Mouse (Mus musculus): ENCODE data around the gene Mfsd13b. TPM values are rescaled to one million over a fixed set of nuclear protein-coding genes. Genes with fewer than 3 reads are reported as not detected.
"Not testable (repeated sequence)": the region's sequence is repeated elsewhere in the genome, so short reads cannot be mapped to it uniquely, and the experiment has no call there.

The Mfsd13b gene
- total RNA-seq, 2 experiments from 2014 or later, result 0.21 TPM; not detected in 1

DNA sequence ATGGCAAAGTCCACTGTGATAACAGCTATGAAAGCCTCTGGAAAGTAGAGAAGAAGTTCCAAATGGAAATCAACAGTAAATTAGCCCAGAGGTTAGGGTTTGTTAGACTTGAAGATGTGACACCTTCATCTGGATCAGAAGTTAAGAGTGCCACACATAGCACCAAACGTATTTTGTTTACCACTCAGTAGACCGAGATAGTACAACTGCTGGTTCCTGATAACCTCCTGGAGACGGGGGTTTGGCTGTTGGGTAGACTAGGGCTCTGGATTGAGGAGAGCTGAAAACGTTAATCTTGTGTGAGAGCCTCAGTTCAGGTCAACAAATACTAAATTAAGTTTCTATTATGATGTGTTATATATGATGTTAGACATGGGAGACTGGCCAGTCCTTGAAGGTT lies 2.3 kb upstream of the Mfsd13b start:
- intact Hi-C loops (cut with DNase I), result no loop called here

GRCm38 (mm10) chr7:120980931-120981924 lies 1.1 kb upstream of the Mfsd13b start:
- DNase-seq (ENCODE audit: extremely low spot score in 1 of 2, low spot score in 2 of 2), result peak in 1 of 2 experiments; percentile 56
- intact Hi-C loops (cut with DNase I), result no loop called here

More for the DNA sequence above, 2.3 kb upstream of the Mfsd13b start:
- no peak for DNase-seq (ENCODE audit: extremely low spot score in 1 of 2, low spot score in 2 of 2)

DNA sequence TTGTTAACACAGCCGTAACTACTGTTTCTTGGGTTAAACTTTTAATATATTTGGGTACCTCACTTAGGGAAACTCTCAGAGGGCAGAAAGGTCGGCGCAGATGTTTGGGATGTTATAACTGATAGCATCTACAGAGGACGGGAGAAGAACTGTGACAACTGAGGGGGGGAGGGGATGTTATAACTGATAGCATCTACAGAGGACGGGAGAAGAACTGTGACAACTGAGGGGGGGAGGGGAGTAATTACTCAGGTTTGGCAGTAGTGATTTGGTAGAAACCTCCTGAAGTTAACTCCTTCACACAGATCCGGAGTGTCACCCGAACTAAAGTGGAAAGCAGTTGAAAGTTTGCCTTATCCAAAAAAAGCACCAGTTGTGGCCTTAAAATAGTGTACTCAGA lies 659 bp downstream of the Mfsd13b start:
- intact Hi-C loops (cut with DNase I), result no loop called here

GRCm38 (mm10) chr7:120991191-120991590 lies 8.9 kb downstream of the Mfsd13b start:
- DNase-seq (ENCODE audit: extremely low spot score in 1 of 2, low spot score in 2 of 2), result peak in 1 of 2 experiments; percentile 24
- intact Hi-C loops (cut with DNase I), result no loop called here

More for the DNA sequence above, 659 bp downstream of the Mfsd13b start:
- DNase-seq (ENCODE audit: extremely low spot score in 1 of 2, low spot score in 2 of 2), result no peak

DNA sequence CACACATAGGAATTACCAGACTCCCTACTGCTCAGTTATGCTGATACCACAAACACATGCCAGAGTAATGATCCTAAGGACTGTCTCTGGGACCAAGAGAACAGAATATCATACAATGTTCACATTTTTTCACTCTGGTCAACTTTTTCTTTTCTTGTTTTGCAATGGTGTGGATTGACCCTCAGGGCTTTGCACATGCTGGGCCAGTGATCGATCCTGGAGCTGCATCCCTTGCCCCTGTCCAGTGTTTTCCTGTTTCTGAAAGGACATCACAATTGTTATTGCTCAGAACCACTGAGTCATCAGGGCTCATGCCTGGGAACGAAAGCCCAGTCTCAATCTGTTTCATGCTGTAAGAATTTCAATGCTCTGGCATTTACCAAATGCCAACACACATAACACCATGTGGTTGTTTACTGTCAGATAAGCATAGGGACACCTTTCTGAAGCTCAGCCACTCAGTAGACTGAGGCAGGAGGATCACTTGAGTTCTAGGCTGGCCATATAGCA lies 16.8 kb downstream of the Mfsd13b start:
- no peak for DNase-seq (ENCODE audit: extremely low spot score in 1 of 2, low spot score in 2 of 2)
- intact Hi-C loops (cut with DNase I), result no loop called here

DNA sequence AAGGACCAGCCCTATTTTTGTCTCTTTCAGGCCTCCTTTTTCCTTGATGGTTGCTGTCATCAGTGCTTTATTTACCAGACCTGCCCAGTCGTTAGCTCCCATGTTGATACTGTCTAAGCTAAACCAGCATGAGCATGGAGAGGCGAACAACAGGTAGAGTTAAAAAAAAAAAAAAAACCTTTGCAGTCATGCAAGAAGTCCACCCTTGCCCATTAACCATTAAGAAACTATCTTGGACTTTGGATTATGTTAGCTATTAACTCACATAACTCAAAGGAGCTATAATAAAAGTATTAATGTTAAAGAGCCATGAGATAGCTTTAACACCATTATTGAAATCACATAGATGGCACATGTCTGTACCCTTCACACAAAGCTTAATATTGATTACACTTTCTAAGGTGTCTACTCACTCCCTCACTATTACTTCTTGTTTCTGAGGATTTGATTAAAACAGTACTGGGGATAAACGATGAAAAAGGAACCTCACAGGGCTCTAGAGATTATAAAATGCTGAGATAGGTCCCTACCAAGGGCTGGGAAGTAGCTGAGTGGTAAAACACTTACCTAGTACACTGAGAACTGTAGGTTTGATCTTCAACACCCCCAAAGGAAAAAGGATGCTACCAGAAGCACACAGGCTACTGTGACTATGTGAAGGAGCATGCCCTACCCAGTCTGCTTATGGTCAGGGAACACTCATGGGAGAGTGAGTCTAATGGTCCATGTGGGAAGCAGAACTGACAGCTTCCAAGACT lies 17.9 kb downstream of the Mfsd13b start:
- intact Hi-C loops (cut with DNase I), result no loop called here
- no peak for DNase-seq (ENCODE audit: extremely low spot score in 1 of 2, low spot score in 2 of 2)

- intact Hi-C loops (cut with DNase I), result no loop called here
- DNase-seq (ENCODE audit: extremely low spot score in 1 of 2, low spot score in 2 of 2), result no peak
Measured at GRCm38 (mm10) chr7:121001879-121002278, 19.6 kb downstream of the Mfsd13b start.

DNA sequence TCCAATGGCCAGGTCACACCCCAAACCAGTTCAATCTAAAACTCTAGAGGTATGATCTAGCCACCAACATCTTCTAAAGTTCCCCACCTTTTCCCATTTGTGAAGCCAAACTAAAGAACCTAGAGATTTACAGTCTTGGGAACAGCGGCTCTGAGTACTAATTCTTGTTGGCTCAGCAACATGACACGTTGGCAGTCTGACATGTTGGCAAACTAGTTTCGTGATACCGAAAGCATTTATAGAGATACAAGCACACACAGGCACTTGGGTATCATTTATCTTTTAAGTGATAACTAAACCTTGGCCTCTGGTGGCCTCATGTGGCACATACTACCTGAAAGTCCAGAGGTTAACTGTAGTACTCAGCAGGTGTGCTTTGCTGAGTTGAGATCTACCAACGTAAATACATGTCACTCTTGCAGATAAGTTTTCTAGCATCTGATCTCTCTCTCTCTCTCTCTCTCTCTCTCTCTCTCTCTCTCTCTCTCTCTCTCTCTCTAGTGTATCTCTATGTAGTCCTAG lies 20.2 kb downstream of the Mfsd13b start:
- DNase-seq (ENCODE audit: extremely low spot score in 1 of 2, low spot score in 2 of 2), result no peak
- intact Hi-C loops (cut with DNase I), result no loop called here

GRCm38 (mm10) chr7:121003793-121004418 lies 21.6 kb downstream of the Mfsd13b start:
- intact Hi-C loops (cut with DNase I), result no loop called here
- no peak for DNase-seq (ENCODE audit: extremely low spot score in 1 of 2, low spot score in 2 of 2)

DNA sequence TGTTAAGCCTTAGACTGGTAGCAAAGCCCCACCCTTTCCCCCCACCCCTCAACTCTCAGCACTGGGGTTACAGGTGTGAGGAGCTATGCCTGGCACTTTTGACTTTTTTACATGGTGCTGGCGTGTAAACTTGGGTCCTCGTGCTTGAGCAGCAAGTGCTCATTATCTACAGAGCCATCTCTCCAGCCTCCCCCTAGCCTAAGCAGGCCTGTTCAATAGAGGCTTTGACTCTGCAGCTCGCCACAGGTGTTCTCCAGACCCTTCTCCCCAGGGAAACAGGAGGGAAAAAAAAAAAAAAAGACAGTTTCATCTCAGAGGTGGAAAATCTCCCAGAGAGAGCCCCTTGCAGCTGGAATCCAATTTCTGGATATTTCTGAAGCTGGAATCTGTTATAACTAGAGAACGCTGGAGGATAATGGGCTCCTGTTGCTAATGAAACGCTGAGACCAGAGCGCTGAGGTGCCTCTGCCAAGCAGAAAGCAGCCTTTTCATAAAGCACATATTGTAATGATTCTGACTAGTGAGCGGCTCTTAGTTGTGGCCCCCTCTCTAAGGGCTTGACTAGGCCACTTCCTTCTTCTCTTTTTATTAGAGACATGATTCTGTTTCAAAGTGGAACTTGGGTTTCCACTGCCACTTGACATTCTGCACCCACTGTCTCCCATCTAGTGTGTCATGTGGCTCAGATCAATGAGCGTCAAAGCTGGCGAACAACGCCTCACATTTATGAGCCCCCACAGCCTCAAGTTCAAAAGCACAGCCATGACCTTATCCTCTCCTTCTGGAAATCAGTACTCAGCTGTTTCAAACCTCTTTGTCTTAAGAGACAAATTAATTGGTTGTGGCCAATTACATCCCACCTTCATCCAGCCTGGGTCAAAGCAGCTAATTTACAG lies 29.7 kb downstream of the Mfsd13b start:
- DNase-seq (ENCODE audit: extremely low spot score in 1 of 2, low spot score in 2 of 2), result no peak
- intact Hi-C loops (cut with DNase I), result no loop called here

DNA sequence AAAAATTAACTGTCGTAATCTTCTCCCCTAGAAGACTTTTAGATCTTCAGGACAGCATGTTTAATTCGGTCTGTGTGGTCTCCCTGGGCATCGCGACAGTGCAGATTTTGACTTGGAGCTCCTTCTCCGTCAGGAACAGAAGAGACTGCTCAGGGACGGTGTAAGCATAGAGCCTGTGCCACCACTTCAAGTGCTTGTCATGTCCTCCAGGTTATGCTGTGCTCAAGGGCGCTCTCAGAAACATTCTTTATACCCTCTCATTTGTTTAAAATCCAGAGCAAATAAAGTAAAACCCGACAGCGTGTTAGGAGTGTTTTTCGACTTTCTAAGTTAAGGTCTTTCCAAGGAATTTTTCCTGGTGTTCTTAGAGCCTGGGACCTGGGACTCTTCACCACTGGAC lies 32.2 kb downstream of the Mfsd13b start:
- DNase-seq (ENCODE audit: extremely low spot score in 1 of 2, low spot score in 2 of 2), result no peak
- intact Hi-C loops (cut with DNase I), result no loop called here

DNA sequence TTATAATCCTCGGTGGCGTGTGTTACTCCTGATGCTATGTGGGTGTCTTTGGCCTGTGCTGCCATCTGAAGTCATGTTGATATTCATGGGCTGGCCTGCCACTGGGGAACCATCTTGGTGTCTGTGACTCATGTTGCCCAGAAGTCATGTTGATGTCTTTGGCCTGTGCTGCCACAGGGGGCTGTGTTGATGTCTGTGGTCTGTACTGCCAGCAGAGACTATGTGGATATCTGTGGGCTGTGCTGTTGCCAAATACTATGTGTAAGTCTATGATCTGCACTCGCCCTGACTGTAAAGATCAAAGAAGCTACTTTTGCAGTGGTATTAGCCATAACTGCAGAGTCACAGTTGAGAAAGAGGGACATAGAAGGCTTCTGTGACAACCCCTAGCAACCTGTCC lies 36.5 kb downstream of the Mfsd13b start:
- intact Hi-C loops (cut with DNase I), result no loop called here
- DNase-seq (ENCODE audit: extremely low spot score in 1 of 2, low spot score in 2 of 2), result no peak

DNA sequence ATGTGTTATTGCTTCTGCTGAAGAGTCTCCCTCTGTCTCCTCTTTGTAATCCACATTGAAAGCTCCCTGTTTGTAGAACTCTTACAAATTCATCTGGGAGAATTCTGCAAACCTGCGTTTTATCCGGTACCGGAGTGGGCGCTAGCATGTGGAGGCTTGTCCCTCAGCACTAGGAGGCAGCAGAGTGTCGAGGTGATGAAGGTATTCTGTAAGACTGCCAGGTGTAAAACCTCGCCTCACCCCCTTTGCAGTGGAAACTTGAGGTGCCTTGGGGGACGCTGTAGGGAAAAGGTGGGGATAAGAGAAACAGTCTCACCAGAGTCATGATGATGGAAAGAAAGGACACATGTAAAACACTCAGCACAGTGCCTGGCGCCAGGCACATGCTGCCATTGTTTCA lies 38.0 kb downstream of the Mfsd13b start:
- DNase-seq (ENCODE audit: extremely low spot score in 1 of 2, low spot score in 2 of 2), result no peak
- intact Hi-C loops (cut with DNase I), result no loop called here

DNA sequence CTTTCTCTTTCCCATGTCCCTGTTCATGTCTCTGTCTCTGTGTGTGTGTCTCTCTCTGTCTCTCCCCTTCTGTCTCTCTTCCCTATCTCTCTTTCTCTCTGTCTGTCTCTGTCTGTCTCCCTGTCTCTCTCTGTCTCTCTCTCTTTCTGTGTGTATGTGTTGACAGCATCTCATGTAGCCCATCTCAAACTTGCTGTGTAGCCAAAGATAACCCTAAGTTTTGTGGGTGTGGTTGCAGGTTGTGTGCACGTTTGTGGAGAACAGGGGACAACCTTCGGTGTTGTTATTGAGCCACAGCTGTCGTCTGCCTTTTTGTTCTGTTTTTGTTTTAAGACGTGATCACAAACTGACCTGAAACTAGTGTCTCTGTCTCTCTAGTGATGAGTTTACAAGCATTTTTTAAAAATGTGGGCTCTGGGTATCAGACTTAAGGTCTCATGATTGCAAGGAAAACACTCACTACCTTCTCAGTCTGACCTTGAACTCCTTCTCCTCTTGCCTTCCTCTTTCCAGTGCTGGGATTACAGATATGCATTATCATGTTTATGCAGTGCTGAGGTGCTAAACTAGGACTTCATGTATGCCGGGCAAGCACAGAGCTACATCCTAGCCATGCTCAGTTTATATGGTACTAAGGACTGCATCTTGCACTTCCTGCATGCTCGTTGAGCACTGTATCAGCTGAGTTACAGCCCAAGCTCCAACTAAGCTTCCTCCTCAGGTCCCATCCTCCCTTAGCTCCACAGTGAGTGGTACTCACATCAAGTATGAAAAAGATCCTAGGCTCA lies 43.1 kb downstream of the Mfsd13b start:
- DNase-seq (ENCODE audit: extremely low spot score in 1 of 2, low spot score in 2 of 2), result no peak
- intact Hi-C loops (cut with DNase I), result no loop called here

GRCm38 (mm10) chr7:121026300-121026699 lies 44.0 kb downstream of the Mfsd13b start:
- intact Hi-C loops (cut with DNase I), result no loop called here
- no peak for DNase-seq (ENCODE audit: extremely low spot score in 1 of 2, low spot score in 2 of 2)

DNA sequence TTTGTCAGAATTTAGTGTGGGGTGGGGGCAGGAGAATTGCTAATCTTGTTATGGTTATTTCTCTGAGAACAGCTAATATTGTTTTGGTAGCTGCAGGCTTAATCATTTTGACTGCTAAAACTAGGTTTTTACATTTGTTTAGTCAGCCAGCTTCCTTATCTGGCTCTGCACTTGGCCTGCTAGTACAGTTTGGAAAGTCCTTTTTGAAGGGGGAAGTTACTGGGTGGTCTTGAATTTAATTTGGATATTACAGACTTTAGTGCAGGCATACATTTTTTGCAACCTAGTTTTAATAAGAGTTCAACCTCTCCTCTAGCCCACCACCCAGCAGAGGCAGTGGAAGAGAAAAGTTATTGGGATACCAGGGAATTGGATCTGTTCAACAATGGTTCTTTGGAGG lies 47.6 kb downstream of the Mfsd13b start:
- DNase-seq (ENCODE audit: extremely low spot score in 1 of 2, low spot score in 2 of 2); intact Hi-C loops (cut with DNase I): not testable (repeated sequence)
